8 mouse cellular contexts compared by ENCODE assay signal in the genomic region with DNA sequence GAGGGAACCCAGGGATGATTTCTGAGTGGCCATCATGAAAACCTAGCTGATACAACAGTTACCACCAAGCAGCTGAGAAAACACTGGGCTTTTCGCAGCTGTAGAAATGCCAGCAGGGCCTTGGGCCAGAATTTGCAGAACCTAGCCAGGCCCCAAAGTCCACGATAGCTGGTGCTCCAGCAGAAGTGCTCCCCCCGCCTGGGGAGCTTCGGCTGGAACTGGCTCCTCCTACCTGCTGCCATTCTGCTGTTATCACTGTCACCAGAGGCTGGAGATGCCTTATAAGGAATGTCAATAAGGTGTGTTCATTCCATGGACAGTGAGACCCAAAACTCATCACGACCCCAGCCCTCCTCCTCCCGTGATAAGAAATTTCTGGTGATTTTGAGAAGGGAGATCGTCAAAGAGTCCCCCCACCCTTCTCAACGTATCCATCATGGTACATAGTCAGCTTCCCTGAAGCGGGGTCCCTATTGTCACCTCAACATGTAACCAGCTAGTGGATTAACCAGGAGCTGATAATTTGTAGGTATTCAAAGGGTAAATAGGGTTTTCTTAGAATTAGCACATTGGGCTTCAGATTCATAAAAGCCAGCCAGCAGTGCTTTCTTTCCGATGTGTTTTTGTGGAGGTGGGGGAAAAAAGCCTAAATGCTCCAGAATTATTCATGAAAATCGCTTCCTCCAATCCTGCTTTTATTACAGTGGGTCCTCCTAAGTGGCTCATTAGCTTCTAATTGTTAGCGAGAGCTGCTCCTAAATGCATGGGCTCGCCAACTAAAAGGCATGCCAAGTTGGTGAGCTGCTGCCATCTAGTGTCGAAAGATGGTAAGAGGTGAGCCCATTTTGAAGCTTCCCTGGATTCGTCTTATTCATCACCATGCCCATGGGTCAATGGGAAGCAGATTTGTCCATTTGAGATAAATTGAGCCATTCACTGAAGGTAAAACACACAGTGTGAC. TPM values are rescaled to one million over a fixed set of nuclear protein-coding genes. Genes with fewer than 3 reads are reported as not detected.
A peak's percentile ranks its signal among the peaks of the same experiment; 100 is the strongest.
DNase-seq lines count a peak whose midpoint lies in the region; ATAC-seq lines count a peak whose summit lies in the region.

No protein-coding gene starts in this region.

- peak; percentile 82 for ATAC-seq in frontal cortex, adult (ENCODE audit: low TSS enrichment)
- ATAC-seq in hindbrain, embryonic 11.5 days (ENCODE audit: low FRiP score): peak; percentile 61; the same call in 1 of the 2 replicates

- no peaks in the 10 kb centered on the region for H3K9me3 ChIP-seq in hindbrain, embryonic 11.5 days (ENCODE audit: control insufficient read depth, low read length)

- no peak overlapping the region for H3K4me3 ChIP-seq in hindbrain, embryonic 11.5 days (ENCODE audit: low read depth, low read length)

- 41% methylated on average over 15 of the region's 15 CpGs for WGBS in hindbrain, embryonic 11.5 days

- no peak overlapping the region for H3K9ac ChIP-seq in hindbrain, embryonic 11.5 days (ENCODE audit: low read depth, low read length)

- no peaks in the 10 kb centered on the region for H3K36me3 ChIP-seq in hindbrain, embryonic 11.5 days (ENCODE audit: control insufficient read depth, insufficient read depth, low read length)

- no peaks in the 10 kb centered on the region for H3K4me1 ChIP-seq in hindbrain, embryonic 11.5 days (replicated peaks; ENCODE audit: control insufficient read depth, insufficient read depth, low read length)

- H3K4me2 ChIP-seq in hindbrain, embryonic 11.5 days (replicated peaks; ENCODE audit: low read depth, low read length): no peak overlapping the region

- H3K27me3 ChIP-seq in hindbrain, embryonic 11.5 days (ENCODE audit: control insufficient read depth, insufficient read depth, low read length): no peaks in the 10 kb centered on the region

- DNase-seq in NIH3T3 (ENCODE audit: low read depth): peak; percentile 86
- peak; percentile 73 for DNase-seq in cerebellum, adult 8-10 months
- DNase-seq in hindbrain, embryonic 11.5 days (ENCODE audit: low spot score): peak; percentile 90
- peak; percentile 89 to 92 for DNase-seq in layer of hippocampus, postnatal 10 days (ENCODE audit: low spot score in 2 of 2)
- DNase-seq in lung, postnatal 10 days: peak; percentile 82
- DNase-seq in ovary, postnatal 36 days (ENCODE audit: low spot score): peak; percentile 56
- DNase-seq in thymus, postnatal 14 days: peak; percentile 76

- H3K27ac ChIP-seq in hindbrain, embryonic 11.5 days (ENCODE audit: low read depth, low read length): no peak overlapping the region

RNA-seq across cellular contexts. Expression of a gene that starts 54.0 kb away (rescaled TPM):
- not detected in 2 replicates for polyA plus RNA-seq in hindbrain, embryonic 11.5 days (2014; fragmentation: Nextera tagmentation; extraction: Ambion mirVana)
- total RNA-seq in layer of hippocampus, postnatal 10 days (2021): not detected
